Mouse (Mus musculus): Measurements from ENCODE around the gene Magohb.

DNA sequence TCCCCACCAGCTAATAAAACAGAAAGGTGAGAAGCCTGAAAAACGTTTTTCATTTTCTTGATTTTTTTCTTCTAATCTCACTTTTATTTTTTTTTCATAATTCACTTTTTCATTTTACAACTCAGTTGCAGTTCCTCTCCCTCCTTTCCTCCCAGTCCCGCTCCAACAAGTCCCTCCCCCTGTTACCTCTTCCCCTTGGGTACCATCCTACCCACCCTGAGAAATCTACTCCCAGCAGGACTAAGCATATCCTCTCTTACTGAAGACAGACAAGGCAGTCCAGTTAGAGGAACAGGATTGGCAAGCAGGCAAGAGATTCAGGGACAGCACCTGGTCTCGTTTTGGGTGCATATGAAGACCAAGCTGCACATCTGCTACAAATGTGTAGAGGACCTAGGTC, 30.3 kb downstream of the Magohb start:
- no peak for TF ChIP-seq CTCF (IDR thresholded peaks at IDR 0.05; ENCODE audit: control insufficient read depth, insufficient read depth, insufficient read length)
- TF ChIP-seq MAX (IDR thresholded peaks at IDR 0.05) = no peak
- no peak for TF ChIP-seq FOSL1 (IDR thresholded peaks at IDR 0.05; ENCODE audit: insufficient read depth, low read length, poor library complexity, severe bottlenecking)
- TF ChIP-seq MYOD1 (IDR thresholded peaks at IDR 0.05; ENCODE audit: control insufficient read depth, insufficient read length, low read depth) = no peak
- TF ChIP-seq MYOG (IDR thresholded peaks at IDR 0.05; ENCODE audit: control insufficient read depth, extremely low read depth, insufficient read length) = no peak
- no peak for TF ChIP-seq USF1 (IDR thresholded peaks at IDR 0.05; ENCODE audit: low read depth)
